Mouse (Mus musculus): ENCODE data around the gene Hist2h2aa1. TPM values are rescaled to one million over a fixed set of nuclear protein-coding genes. Genes with fewer than 3 reads are reported as not detected.
A peak's percentile ranks its signal among the peaks of the same experiment; 100 is the strongest.
"Not testable (repeated sequence)": the region's sequence is repeated elsewhere in the genome, so short reads cannot be mapped to it uniquely, and the experiment has no call there.

The Hist2h2aa1 gene
- polyA plus RNA-seq, 1 experiment from 2014 or later: 15.7 TPM

- H3K4me1 ChIP-seq (ENCODE audit: insufficient read depth): peaks cover 9% of the 10 kb centered on the region
- ATAC-seq (ENCODE audit: insufficient read depth): 0 out of 2 replicates have a peak, but pooled peaks have one; percentile 15
- H3K4me3 ChIP-seq (ENCODE audit: low read depth, low read length): peak overlapping the region; percentile 60
- H3K27ac ChIP-seq (ENCODE audit: low read depth): peak overlapping the region; percentile 99
- peak overlapping the region; percentile 85 for H3K4me2 ChIP-seq
- no peaks in the 10 kb centered on the region for H3K27me3 ChIP-seq (ENCODE audit: insufficient read depth, low read length)
- no peaks in the 10 kb centered on the region for H3K9me3 ChIP-seq (ENCODE audit: low read depth, low read length)
- no peaks in the 10 kb centered on the region for H3K36me3 ChIP-seq (ENCODE audit: insufficient read depth)
- DNase-seq: no peak
- 6% methylated on average over 27 of the region's 27 CpGs for WGBS
- TF ChIP-seq CTCF (IDR thresholded peaks at IDR 0.05; ENCODE audit: low read depth): no peak
- peak overlapping the region; percentile 80 for H3K9ac ChIP-seq
These were observed 18.5 kb downstream of the Hist2h2aa1 start for GRCm38 (mm10) chr3:96263558-96264403.

GRCm38 (mm10) chr3:96264404-96264949 is 19.2 kb downstream of the Hist2h2aa1 start:
- Histone ChIP-seq H3K4me3 (ENCODE audit: low read depth, low read length) (peak overlapping the region; percentile 60; the same call in 1 of the 2 replicates), H3K9me3 (ENCODE audit: low read depth, low read length) (no peaks in the 10 kb centered on the region), H3K9ac (peak overlapping the region; percentile 80), H3K36me3 (ENCODE audit: insufficient read depth) (no peaks in the 10 kb centered on the region), H3K27me3 (ENCODE audit: insufficient read depth, low read length) (no peaks in the 10 kb centered on the region), H3K4me2 (peak overlapping the region; percentile 85), H3K27ac (ENCODE audit: low read depth) (peak overlapping the region; percentile 99), H3K4me1 (ENCODE audit: insufficient read depth) (peaks cover 9% of the 10 kb centered on the region)
- 59% methylated on average over 7 of the region's 7 CpGs for WGBS
- ATAC-seq (ENCODE audit: insufficient read depth) (no peak), DNase-seq (peak; percentile 45)
- no peak for TF ChIP-seq CTCF (IDR thresholded peaks at IDR 0.05; ENCODE audit: low read depth)

- Histone ChIP-seq H3K4me1 (ENCODE audit: insufficient read depth) (peaks cover 9% of the 10 kb centered on the region), H3K4me2 (no peak overlapping the region), H3K9me3 (ENCODE audit: low read depth, low read length) (no peaks in the 10 kb centered on the region), H3K9ac (no peak overlapping the region; the same call in 1 of the 2 replicates), H3K27me3 (ENCODE audit: insufficient read depth, low read length) (no peaks in the 10 kb centered on the region), H3K36me3 (ENCODE audit: insufficient read depth) (no peaks in the 10 kb centered on the region), H3K27ac (ENCODE audit: low read depth) (no peak overlapping the region; the same call in none of the 2 replicates), H3K4me3 (ENCODE audit: low read depth, low read length) (no peak overlapping the region)
- no peak for ATAC-seq (ENCODE audit: insufficient read depth)
- 71% methylated on average over 8 of the region's 8 CpGs for WGBS
- DNase-seq: no peak
- TF ChIP-seq CTCF (IDR thresholded peaks at IDR 0.05; ENCODE audit: low read depth): no peak
These were observed 20.9 kb downstream of the Hist2h2aa1 start for GRCm38 (mm10) chr3:96266132-96266710.

- no peak for ATAC-seq (ENCODE audit: insufficient read depth)
- Histone ChIP-seq H3K4me3 (ENCODE audit: low read depth, low read length) (0 out of 2 replicates have a peak overlapping the region, but pooled peaks have one; percentile 53), H3K27ac (ENCODE audit: low read depth) (peak overlapping the region; percentile 98), H3K4me2 (peak overlapping the region; percentile 66), H3K9ac (no peak overlapping the region), H3K27me3 (ENCODE audit: insufficient read depth, low read length) (no peaks in the 10 kb centered on the region), H3K36me3 (ENCODE audit: insufficient read depth) (no peaks in the 10 kb centered on the region), H3K9me3 (ENCODE audit: low read depth, low read length) (no peaks in the 10 kb centered on the region), H3K4me1 (ENCODE audit: insufficient read depth) (peaks cover 6% of the 10 kb centered on the region; the same call in 1 of the 2 replicates)
- 64% methylated on average over 4 of the region's 4 CpGs for WGBS
- DNase-seq: no peak
- no peak for TF ChIP-seq CTCF (IDR thresholded peaks at IDR 0.05; ENCODE audit: low read depth)
These were observed 22.2 kb downstream of the Hist2h2aa1 start for GRCm38 (mm10) chr3:96267541-96267940.

GRCm38 (mm10) chr3:96268051-96268775 is 22.9 kb downstream of the Hist2h2aa1 start, which contains the start of gene Hist2h3b:
TSS of gene Hist2h3b (plus strand) at chr3:96268654.
- peak within 1 kb of the TSS; percentile 53 for H3K4me3 ChIP-seq (ENCODE audit: low read depth, low read length)
- peak within 1 kb of the TSS; percentile 79 for H3K9ac ChIP-seq
- 13% methylated on average over 30 of the region's 30 CpGs for WGBS
- no peak for TF ChIP-seq CTCF (IDR thresholded peaks at IDR 0.05; ENCODE audit: low read depth)
- H3K27ac ChIP-seq (ENCODE audit: low read depth): peak within 1 kb of the TSS; percentile 98
- no peaks in the 10 kb centered on the region for H3K27me3 ChIP-seq (ENCODE audit: insufficient read depth, low read length)
- peak; percentile 95 for DNase-seq
- H3K4me1 ChIP-seq (ENCODE audit: insufficient read depth): peaks cover 6% of the 10 kb centered on the region; the same call in 1 of the 2 replicates
- peak; percentile 73 for ATAC-seq (ENCODE audit: insufficient read depth)
- peak within 1 kb of the TSS; percentile 87 for H3K4me2 ChIP-seq
- no peaks in the 10 kb centered on the region for H3K36me3 ChIP-seq (ENCODE audit: insufficient read depth)
- no peaks in the 10 kb centered on the region for H3K9me3 ChIP-seq (ENCODE audit: low read depth, low read length)

GRCm38 (mm10) chr3:96268776-96269378 is 23.6 kb downstream of the Hist2h2aa1 start:
- peak overlapping the region; percentile 53 for H3K4me3 ChIP-seq (ENCODE audit: low read depth, low read length)
- peak; percentile 43 for ATAC-seq (ENCODE audit: insufficient read depth)
- H3K27ac ChIP-seq (ENCODE audit: low read depth): peak overlapping the region; percentile 98
- H3K9me3 ChIP-seq (ENCODE audit: low read depth, low read length); H3K36me3 ChIP-seq (ENCODE audit: insufficient read depth); DNase-seq; H3K27me3 ChIP-seq (ENCODE audit: insufficient read depth, low read length); H3K4me1 ChIP-seq (ENCODE audit: insufficient read depth): not testable (repeated sequence)
- peak overlapping the region; percentile 79 for H3K9ac ChIP-seq
- H3K4me2 ChIP-seq: peak overlapping the region; percentile 87
- WGBS: 0% methylated on average over 11 of the region's 44 CpGs

Measured in lung, embryonic 14.5 days (tissue).